Mouse (Mus musculus): ENCODE data around the gene Cirbp.
A peak's percentile ranks its signal among the peaks of the same experiment; 100 is the strongest.
"Not testable (repeated sequence)": the region's sequence is repeated elsewhere in the genome, so short reads cannot be mapped to it uniquely, and the experiment has no call there.

Cirbp gene

DNA sequence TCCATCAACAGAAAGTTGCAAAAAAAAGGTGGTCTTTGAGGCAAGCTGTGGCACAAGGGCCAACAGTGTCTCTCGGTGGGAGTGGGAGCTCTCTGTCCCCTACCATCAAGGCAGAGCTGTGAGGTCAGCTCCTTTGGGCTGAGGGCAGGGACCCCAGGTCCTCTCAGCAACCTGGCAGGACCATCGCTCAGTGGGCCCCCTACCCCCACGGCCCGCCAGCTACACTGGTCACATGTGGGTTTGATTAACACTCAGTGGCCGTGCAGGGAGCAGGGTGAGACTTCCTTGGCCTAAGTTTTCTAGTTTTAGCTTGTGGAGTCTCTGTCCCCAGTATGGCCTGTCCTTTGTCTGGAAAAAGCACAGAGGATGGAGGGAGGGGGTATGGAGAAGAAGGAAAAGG is 15.0 kb downstream of the Cirbp start:
- no peak for DNase-seq

DNA sequence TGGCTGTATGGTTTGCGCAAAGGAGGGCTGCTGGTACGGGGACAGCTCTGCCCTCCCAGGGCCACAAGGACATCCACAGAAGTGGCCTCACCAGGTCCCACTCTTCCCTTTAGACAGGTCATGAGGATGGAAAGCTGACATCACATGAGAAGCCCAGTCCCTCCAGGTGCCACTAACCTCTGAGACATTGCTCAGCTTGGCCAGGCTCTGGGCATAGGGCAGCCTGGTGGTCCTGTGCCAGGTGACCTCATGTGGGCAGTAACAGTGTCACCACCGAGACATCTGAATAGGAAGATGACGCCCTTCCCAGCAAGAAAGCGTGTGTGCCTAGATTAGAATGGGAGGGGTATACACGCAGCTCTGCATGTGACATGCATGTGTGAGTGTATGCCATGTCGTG is 16.8 kb downstream of the Cirbp start:
- DNase-seq: no peak

DNA sequence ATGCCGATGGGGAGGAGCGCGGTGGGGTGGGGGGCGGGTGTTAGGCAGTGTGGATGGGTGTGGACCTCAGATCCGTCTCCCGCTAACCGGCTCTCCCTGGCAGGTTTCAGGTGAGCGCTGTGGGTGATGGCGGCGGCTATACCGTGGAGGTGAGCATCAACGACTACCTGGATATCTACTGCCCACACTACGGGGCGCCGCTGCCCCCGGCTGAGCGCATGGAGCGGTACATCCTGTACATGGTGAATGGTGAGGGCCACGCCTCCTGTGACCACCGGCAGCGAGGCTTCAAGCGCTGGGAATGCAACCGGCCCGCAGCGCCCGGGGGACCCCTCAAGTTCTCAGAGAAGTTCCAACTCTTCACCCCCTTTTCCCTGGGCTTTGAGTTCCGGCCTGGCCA is 20.9 kb downstream of the Cirbp start:
- no peak for DNase-seq

DNA sequence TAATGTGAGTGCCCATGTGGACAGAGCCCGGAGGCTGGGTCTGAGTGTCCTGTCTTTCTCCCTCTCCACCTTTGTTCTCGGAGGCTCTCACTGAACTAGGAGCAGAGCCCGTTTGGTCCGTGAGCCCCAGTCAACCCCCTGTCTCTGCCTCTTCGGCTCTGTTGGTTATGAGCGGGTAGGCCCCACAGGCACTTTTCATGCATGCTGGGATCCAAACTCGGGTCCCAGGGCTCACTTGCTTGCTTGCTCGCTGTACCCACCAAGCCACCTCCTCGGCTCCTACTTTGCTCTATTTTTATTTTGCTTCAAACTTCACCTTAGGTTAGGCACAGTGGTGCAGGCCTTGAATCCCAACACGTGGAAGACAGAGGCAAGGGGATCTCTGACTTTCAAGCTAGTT is 22.0 kb downstream of the Cirbp start:
- DNase-seq: no peak

DNA sequence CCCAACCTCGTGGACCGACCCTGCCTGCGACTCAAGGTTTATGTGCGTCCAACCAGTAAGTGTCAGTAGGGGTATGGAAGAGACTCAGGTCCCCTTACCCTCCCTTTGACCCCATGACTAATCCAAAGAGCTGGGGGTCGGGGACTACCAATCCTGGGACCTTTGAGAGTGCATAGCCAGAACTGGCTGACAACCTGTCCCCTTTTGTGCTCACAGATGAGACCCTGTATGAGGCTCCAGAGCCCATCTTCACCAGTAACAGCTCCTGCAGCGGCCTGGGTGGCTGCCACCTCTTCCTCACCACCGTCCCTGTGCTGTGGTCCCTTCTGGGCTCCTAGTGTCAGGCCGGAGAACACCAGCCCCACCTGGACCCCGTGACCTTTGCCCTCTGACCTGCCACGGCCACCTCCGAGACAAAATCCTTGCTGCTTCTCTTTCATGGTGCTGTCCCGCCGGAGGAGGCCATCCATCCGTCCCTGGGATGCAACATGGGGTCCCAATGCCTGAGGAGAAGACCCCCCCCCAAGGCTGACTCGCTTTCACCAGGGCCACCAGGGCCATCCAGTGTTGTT is 22.8 kb downstream of the Cirbp start:
- no peak for DNase-seq

DNA sequence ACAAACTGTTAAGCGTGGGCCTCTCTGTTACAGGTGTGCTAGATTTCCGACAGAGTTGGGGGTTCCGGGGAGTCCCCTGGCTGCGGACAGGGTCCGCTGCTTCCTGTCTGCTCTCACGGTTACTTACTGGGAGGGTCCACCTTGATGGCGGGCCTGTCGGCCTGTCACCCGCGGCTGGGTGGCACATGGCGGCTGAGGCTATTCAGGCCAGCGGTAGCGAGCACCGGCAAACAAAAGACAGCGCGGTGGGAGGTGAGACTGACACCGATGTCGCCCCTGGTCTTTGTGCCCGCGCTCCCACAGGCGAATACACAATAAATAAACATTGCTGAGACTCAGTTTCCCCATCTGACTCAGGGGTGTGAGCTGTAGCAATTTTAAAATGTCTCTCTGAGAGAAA is 24.2 kb downstream of the Cirbp start:
- DNase-seq: no peak

DNA sequence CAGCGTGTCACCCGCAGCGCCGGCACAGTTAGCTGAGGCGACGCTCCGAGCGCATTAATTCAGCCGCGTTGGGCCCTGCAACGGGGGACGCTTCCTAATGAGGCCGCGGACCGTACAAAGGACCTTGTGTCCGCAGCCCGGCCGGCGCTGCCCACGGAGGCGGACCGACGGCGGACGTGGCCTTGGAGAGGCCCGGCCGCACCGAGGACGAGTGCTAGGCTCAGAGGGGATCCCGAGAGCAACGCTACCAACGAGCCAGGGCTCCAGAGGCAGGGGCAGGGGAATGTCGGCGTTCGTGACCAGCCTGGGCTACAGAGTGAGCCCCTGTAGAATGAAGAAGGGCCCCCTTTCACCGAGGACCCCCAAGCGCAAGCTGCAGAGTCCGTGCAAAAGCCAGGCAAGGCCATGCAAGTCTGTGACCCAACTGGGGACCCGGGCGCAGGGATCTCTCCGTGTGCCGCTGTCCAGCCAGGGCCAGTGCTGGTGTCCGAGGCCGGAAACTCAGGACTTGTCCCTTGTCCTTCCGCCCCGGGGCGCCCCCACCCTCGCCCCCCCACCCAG is 24.8 kb downstream of the Cirbp start:
- DNase-seq: no peak

DNA sequence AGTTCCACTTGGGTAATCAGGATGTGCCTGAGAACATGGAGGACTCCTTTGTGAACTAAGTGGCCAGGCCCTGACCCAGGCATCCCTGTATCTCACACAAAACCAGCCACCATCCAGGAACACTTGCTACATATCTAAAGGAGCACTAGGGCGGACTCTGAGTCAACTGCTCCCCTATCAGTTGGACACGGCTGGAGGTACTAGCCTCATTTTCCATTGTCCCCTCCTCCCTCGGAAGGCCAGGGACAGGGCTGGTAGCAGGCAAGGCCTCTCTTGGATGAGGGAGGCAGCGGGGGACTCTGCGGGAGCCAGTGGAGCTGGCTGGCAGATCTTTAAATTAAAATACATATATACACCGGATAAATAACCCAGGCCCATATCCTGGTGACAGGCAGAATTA is 28.2 kb downstream of the Cirbp start:
- no peak for DNase-seq

DNA sequence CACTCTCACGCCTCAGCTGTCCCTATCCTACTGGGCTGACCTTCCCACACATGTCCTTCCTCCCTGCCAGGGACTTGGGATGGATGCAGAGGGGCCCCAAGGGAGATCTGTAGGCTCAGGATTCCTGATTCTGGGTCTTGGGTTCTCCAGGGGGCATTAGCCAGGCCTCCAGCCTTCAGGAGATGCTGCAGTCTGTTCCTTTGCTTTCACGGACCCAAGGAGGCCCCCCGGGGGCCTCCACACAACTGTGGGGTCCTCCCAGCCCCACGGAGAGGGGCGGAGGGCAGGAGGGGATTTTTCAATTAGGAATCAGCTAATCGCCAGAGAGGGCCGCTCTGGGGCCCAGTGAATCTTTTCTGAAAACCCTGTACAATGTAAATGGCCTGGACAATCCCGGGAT is 28.7 kb downstream of the Cirbp start:
- DNase-seq: no peak

DNA sequence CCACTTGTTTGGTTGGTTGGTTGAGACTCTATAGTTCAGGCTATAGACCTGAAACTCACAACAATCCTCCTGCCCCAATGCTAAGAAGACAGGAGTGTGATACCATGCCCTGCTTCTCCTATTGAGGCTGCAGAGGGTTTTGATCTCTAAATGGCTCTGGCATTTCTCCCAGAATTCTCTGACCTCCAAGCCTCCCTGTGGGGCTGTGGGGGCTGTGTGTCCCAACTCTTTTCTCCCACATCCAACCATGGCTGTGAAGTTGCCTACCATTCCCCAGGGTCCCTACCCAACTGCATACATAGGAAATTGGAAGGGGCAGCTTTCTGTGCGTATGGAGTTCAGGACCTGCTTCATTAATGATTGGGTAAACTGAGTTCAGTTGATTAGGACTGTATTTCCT is 30.4 kb downstream of the Cirbp start:
- no peak for DNase-seq

DNA sequence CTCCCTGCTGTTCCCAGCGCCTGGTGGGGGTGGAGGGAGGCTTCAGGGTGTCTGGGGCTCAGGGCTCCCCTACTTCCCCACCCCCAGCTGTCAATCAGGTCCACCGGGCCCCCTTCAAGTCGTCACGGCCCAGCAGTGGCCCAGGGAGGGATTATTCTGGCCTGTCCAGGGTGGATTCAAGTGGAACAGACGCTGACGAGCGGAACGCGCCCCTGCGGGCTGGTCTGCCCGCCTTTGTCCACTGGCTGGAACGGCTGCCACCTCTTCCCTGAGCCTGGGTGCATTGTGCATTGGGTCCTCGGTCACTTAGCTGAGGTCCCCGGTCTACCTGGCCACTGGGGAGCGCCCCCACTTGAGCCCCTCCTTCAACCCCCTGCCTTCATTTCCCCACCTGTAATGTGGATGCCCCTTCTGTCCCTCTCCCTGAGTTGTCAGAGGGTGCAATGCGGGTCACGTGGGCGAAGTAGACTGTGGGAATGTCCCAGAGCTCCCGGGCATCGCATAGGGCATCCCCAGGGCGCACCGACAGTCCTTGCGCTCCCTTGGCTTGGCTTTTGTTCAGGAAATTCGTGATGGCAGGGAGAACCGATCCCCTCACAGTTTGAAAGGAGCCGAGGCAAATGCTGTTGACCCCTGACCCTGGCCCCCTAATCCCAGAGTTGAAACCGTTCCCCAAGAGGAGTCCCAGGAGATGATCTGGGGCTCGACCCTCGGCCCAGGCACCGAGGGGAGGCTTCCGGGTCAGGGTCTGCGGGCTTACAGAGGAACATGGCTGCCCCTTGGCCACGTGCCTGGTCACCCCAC is 31.2 kb downstream of the Cirbp start:
- DNase-seq: no peak

DNA sequence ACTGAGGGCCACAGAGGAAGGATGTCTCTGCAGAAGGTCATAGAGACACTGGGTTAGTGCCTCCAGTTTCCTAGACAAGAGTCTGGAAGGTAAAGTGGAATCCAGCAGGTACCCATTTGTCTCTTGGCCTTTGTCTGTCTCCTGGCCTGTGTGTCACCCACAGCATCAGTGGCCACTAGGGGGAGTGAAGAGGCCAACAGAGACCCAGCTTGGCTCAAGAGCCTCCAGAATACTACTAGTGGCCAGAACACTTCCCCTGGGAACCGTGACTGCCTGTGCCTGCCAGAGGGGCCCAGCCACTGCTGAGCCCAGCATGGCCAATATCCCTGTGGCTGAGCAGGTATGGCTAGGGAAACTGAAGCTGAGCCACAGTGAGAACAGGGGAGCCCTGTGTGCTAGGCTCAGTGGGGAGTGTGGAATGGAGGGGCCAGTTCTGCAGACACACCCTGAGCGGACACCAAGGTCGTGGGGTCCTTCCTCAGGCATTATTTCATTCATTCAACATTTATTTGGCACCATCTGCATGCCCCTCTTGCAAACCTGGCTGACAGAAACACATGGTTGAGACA is 33.7 kb downstream of the Cirbp start:
- peak; percentile 85 to 86 for DNase-seq

DNA sequence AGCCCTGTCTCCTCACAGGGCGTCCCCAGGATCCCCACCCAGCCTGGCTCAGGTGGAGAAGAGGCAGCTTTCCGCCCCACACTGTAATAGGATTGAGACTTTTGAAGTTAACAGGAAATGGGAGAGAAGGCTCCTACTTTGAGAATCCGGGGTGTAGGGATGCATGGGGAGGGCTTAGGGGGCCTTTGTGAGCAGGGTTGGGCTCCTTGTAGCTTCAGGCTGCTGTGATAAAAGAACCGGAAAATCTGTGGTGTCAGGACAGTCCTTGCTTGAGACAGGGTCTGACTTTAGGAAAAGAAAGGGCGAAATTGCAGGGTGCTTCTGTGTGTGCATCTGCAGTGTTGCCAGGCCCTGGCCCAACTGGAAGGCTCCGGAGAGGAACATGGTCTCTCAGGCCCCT is 34.7 kb downstream of the Cirbp start:
- no peak for DNase-seq

DNA sequence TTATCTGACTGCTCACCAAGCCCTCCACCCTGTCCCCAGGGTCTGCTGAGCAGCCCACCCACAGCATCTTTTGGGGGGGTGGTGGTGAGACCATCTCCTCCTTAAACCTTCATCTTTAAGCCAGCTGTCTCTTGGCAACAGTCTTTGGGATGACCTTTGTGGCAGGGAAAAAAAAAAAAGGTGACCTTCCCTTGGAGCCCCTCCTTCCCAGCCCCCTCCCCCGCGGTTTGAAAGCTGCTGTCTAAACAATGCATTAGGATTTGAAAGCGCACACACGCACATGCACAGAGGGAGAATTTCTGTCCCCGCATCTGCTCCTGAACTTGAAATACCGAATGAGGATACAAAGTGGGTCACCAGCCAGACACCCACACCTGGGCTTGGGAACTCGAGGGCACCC is 38.3 kb downstream of the Cirbp start:
- no peak for DNase-seq

DNA sequence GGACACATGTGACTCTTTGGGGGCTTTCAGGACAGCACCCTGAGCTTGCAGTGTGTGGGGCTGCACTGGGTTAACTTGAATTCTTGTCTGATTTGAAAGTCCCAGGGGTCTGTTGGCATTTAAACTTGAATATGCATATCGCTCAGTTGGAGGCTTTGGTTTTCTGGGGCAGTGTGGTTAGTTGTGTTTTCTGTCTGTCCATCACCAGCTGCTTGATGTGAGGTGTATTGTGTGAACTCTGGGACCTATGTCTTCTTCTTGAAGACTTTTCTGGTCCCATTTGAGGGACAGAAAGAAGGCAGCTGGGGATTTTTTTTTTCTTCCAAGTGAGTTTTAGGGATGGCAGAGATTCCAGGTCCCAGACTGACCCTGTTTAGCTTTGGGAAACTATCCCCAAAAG is 41.4 kb downstream of the Cirbp start:
- no peak for DNase-seq

DNA sequence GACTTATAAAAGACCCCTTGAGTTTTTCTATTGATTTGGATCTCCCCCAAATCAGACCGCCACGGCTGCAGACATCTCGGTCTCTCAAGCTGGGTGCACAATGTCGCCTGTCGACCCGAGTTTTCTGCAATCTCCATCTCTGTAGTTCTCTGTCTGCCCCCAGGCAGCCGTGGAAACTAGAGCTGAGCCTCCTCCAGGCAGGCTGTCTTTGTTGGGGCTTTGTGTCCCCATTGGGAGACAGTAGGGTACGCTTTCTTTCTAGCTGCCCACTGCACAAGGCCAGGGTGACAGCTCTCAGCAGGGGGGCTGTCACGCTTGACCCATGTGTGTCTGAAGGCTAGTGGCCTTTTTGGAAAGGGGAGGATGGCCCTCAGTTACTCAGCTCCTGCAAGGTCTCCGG is 41.9 kb downstream of the Cirbp start:
- DNase-seq: no peak

DNA sequence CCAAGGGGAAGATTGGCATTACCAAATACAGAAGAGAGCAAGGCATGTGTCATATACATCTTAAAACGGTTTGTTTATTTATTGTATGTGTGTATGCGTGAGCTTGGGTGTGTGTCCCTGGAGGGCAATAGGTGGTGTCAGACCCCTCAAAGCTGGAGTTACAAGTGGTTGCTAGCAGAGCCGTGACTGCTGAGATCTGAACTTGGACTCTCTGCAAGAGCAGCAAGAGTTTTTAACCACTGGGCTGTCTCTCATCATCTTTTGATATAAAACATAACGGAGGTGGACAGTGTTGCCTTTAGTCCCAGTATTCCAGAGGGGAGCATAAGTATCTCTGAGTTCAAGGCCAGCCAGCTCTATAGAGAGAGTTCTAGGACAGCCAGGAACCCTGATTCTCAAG is 42.5 kb downstream of the Cirbp start:
- no peak for DNase-seq

DNA sequence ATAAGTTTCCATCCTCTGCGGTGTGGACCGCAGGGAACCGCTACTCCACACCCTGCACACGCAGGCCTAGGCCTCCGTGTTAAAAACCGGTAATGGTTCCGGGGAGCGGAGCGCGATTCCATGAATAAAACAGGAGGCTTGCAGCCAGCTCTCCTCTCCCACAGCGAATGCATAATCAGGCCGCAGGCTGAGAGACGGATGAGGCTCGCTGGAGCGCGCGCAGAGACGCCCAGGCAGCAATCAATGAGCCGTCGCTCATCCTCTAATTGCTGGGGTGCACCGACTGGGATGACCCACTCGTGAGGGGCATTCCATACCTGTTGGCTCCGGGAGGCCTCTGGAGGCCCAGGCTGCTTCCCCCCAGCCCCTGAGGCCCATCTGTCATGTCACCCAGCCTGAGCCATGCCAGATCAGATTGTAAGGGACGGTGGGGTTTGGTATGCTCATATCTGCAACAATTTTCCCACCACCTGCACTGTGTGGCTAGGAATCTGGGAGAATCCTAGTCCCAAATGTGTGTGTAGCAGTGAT is 43.1 kb downstream of the Cirbp start:
- no peak for DNase-seq

DNA sequence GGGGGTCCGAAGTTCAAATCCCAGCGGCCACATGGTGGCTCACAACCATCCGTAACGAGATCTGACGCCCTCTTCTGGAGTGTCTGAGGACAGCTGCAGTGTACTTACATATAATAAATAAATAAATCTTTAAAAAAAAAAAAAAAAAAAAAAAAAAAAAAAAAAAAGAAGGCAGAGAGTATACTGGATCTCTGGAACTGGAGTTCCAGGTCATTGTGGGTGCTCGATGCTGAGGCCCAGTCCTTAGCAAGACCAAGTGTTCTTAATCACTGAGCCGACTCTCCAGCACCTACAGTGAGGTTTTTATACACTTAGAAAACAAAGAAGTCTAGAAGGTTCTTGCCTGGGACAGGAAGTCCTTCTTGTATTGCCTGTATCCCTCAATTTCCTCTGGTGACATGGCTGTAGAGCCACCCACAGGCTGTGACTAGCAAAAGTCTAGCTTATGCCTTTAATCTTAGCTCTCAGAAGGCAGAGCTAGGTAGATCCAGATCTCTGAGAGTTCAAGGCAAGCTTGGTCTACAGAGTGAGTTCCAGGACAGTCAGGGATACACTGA is 45.8 kb downstream of the Cirbp start:
- not testable (repeated sequence) for DNase-seq

DNA sequence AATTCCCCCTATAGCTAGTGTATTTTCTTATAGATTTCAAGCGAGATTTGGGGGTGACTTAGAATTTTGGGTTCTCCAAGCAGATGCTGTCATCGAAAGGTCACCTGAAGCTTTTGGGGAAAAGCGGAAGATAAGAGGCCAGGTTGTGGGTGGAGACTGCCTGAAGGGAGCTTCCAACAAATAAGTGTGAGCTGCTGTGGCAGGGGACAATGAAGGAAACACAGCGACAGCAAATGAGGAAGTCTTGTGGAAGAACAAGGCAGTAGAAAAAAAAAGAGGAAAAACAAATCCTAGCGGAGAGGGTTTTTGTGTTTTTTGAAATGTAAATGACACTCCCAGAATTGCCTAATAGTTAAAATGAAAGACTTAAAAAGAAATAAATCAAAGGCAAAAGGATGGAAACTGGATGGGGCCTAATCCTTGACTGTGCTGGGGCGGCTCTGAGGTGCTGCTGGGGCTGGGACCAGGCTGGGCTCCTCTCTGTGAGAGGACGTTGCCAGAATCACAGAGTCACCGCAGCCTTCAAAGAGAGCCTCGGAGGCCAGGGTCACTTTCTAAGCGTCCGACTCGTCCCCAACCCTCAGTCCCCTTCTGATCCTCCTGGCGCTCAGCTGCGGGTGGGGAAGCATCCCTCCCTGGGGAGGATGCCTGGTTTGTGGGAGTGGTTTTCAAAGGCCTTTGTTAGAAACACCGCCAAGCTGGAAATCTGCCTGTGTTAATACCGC is 49.4 kb downstream of the Cirbp start:
- no peak for DNase-seq

DNA sequence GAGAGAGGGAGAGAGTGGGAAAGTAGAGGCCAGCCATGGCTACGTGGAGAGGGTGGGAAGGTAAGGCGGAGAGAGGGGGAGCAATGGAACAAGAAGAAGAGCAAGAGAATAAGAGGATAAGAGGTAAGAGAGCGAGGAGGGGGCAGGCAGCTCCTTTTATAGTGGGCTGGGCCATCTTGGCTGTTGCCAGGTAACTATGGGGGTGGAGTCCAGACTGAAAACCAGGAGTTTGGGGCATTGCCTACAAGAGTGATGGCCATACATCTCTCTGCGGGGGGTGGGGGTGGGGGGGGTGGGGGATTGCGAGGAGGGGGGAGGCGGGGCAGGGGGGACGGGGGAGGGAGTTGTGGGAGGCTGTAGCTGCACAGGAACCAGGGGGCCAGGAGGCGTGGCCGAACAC is 54.9 kb downstream of the Cirbp start:
- DNase-seq: no peak
